Mouse (Mus musculus) adrenal gland, postnatal 10 days (tissue): ENCODE results near the gene Mybpc3. TPM values are rescaled to one million over a fixed set of nuclear protein-coding genes. Genes with fewer than 3 reads are reported as not detected.

Source experiments
- DNase-seq: peaks from one replicate; pipeline ENCODE4 v3.0.0; 2021; ENCODE audit warnings: mixed read lengths
- total RNA-seq, 2 experiments: library from RNA; stranded (reverse); gene quantifications; 2 replicates each; pipeline ENCODE4 v1.2.3; 2021

Mybpc3 gene
- total RNA-seq, 2 experiments from 2014 or later, result 0.09 TPM

DNA sequence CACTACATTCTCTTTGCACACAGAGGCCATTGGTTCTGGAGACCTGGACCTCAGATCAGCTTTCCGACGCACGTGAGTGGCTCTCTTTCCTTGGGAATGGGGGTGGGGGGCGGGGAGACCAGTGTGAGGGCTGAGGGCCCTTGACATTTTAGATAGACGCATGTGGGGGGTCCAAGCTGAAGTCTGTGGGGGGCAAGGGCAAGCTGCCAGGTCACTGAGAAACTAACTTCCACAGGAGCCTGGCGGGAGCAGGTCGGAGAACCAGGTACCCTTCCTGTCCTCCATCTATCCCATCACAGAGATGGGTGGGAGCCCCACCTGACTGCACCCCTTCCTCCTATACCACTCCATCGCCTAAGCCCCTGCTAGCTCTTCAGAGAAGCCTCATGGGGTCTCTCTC lies 3.6 kb downstream of the Mybpc3 start:
- no peak for DNase-seq

- DNase-seq, result no peak
These were observed 5.6 kb downstream of the Mybpc3 start for GRCm38 (mm10) chr2:91123521-91123920.

DNA sequence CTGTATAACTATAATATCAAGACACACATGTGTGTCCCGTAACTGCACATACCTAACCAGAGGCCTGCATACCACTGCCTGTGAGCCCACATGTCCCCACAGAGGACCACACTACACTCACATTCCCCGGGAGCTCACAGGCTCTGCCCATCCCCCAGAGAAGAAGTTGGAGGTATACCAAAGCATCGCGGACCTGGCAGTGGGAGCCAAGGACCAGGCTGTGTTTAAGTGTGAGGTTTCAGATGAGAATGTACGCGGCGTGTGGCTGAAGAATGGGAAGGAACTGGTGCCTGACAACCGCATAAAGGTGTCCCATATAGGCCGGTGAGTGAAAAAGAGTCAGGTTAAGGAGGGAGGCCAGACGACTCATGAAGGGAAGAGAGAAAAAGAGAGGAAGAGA lies 7.2 kb downstream of the Mybpc3 start:
- DNase-seq, result no peak

DNA sequence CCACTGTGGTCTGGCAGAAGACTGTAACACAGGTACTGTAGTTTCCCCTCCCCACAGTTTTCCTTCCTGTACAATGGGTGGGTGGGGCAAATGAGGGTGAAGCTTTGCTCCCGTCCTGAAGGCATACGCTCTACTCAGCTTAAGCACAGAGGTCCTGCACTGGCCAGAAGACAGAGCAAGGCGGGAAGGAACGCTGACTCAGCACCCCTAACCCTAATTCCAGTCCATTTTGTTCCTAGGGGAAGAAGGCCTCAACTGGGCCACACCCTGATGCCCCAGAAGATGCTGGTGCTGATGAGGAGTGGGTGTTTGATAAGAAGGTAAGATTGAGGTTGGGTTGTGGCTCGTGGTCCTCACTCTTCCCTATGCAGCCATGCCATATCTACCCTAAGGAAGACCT lies 10.8 kb downstream of the Mybpc3 start:
- DNase-seq, result no peak

DNA sequence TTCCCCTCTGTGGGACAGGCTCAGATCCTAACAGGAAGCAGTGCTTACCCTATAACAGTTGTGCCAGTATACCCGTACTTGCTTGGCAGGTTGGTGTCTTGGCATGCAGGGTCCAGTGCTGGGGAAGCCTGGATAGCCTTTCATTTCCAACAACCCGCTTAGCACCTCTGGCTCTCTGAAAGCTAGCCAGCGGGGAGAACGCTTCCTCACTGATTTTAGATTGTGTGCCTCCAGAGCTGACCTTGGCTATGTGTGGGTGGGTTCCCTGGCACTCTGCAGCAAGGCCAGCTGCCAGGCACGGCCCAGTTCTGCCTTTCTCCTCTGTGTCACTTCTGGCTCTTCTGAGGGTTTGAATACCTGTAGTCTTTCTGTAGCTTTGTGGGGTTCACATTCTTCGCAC lies 12.2 kb downstream of the Mybpc3 start:
- peak; percentile 65 for DNase-seq

GRCm38 (mm10) chr2:91131251-91131650 lies 13.3 kb downstream of the Mybpc3 start:
- no peak for DNase-seq

DNA sequence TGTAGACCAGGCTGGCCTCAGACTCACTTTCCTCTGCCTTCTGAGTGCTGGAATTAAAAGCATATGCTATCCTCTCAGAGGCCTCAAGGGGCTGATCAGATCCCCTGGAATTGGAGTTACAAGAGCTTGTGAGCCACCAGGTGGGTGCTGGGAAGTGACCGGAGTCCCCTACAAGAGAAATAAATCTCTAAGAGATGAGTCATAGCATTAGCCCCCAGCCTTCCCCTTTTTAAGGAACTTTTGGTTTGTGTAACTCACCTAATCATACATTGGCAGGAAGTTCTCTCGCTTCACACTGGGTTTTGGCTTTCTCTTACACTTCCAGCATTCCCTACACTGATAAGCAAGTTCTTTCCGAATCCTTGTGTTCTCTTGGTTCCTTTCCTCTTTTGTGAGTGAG lies 14.1 kb downstream of the Mybpc3 start:
- no peak for DNase-seq

GRCm38 (mm10) chr2:91136513-91137412 lies 18.8 kb downstream of the Mybpc3 start:
- no peak for DNase-seq

- no peak for DNase-seq
These were observed 19.5 kb downstream of the Mybpc3 start for GRCm38 (mm10) chr2:91137481-91137880.

DNA sequence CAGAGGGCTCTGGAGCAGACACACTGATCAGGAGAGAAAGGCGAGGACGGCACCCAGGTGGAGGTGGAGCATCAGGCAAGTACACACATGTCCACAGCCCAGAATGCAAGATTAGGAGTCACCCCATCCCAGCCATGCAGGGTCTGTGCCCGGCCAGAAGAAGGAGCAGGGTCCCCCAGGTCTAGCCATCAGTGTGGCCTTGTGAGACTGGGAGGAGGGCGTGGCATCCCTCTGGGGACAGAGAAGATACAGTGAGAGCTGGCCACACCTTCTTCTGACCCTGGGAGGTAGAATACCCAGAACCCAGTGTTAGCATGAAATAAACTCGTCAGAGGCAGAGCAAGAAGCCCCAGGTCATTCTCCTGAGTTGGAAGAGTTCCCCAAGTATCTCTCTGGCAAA lies 21.4 kb downstream of the Mybpc3 start:
- DNase-seq, result no peak

DNA sequence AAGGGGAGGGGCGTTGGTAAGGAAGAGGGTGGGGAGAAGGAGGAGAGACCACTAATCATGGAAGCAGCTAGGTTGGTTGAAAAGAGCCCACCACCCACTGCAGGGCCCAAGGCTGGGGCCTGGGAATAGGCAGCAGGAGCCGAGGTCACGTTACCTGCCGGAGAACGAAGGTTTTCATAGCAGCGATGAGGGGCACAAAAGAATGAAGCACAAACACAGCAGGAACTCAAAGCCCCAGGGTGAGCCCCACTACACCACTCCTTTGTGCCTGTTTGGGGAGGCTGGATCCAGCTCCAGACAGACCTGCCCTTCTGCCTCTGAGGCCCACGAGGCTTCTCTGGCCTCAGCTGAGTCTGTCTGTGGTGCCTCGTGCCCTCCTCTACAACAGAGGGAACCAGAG lies 21.8 kb downstream of the Mybpc3 start:
- no peak for DNase-seq

GRCm38 (mm10) chr2:91142920-91143319 lies 25.0 kb downstream of the Mybpc3 start:
- DNase-seq, result no peak

- DNase-seq, result no peak
These were observed 25.5 kb downstream of the Mybpc3 start for GRCm38 (mm10) chr2:91143401-91143800.

GRCm38 (mm10) chr2:91148101-91148500 lies 30.2 kb downstream of the Mybpc3 start:
- DNase-seq, result no peak

GRCm38 (mm10) chr2:91151331-91151730 lies 33.4 kb downstream of the Mybpc3 start:
- no peak for DNase-seq

- no peak for DNase-seq
These were observed 35.0 kb downstream of the Mybpc3 start for GRCm38 (mm10) chr2:91152885-91153377.

DNA sequence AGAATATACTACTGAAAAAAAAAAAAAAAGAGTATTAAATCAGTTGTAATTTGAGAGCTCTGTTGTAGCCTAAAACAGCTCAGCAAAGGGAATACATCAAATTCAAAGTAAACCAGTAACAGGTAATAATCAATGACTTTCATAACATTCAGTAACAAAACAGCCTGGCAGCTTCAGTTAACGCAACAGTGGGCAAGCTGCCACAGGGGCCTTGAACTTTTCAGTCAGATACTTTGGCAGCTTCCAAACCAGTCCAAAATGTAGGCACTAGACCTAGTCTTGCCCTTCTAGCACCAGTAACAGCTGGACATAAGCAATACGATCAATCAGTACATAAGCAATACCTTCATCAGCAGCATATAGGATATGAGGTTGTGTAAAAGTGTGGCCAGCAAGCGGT lies 36.1 kb downstream of the Mybpc3 start:
- DNase-seq, result peak; percentile 75

- DNase-seq, result no peak
These were observed 39.2 kb downstream of the Mybpc3 start for GRCm38 (mm10) chr2:91157002-91157752.

DNA sequence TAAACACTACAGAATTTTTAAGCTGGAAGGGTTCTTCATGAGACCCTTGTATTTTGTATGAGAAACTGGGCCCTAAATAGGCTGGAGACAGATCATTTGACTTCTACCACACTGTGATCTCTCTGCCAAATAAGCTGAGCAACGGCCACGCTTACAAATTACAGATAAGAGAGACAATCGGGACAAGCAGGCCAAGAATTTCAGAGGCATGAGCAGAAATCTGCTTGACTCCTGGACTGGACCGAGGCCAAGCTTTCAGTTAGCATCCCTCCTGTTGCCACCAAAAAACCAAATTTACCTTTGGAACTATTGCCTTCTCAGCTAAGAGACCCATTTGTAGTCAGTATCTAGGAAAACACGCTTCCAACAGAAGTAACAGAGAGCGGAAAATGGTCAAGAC lies 42.6 kb downstream of the Mybpc3 start:
- DNase-seq, result no peak

DNA sequence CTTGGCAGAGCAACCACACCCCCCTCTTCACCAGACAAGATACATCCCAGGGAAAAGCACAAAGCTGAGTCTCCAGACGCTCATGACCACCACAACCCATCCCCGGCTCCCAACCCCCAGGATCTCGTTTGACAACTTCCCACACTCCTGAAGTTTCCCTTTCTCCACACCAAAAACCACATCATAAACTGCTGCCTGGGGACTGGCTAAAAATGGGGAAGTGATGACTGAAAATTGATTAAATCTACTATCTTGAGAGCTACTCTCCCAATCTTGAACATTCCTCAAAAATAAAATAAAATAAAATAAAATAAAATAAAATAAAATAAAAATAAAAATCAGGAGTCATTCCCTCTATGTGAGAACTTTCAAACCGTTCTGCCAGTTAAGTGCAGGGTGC lies 45.0 kb downstream of the Mybpc3 start:
- no peak for DNase-seq

GRCm38 (mm10) chr2:91163532-91163931 lies 45.6 kb downstream of the Mybpc3 start:
- no peak for DNase-seq

DNA sequence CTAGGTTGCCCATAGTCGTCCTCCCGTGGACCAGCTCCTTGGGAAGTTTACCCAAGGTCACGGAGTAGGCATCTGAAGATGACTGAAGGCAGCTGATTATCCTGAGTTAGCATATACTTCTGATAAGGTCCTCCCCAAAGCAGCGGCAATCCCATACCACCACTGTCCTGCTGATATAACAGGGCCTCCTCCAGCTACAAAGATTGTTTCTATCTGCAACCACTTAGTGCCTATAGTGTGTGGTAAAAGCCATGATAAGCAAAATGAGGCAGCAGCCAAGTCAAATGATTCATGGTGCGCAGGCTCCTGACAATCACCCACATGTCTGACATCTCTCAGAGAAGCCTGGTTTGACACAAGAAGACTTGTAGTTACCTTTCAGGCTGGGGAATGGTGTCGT lies 47.0 kb downstream of the Mybpc3 start:
- DNase-seq, result no peak

GRCm38 (mm10) chr2:91167629-91168028 lies 49.7 kb downstream of the Mybpc3 start:
- no peak for DNase-seq
